Comparison of ENCODE assay signal across 31 mouse cellular contexts in genomic region chr8:4265160-4265914, GRCm38 (mm10). TPM values are rescaled to one million over a fixed set of nuclear protein-coding genes. Genes with fewer than 3 reads are reported as not detected.
A peak's percentile ranks its signal among the peaks of the same experiment; 100 is the strongest.
DNase-seq lines count a peak whose midpoint lies in the region; ATAC-seq and TF ChIP-seq lines count a peak whose summit lies in the region.
"Had no signal": no experiment of that assay in that cellular context is flagged by ENCODE, and none has a peak within 500 bp of the region (broad histone marks: within the 10 kb centered on the region; RNA-seq: fewer than 3 reads in every experiment).

No protein-coding gene starts in this region.

- no peak for TF ChIP-seq CTCF in left cerebral cortex, adult 2 months (IDR thresholded peaks at IDR 0.05)
- no peak for TF ChIP-seq CTCF in stomach, postnatal 0 days (IDR thresholded peaks at IDR 0.05; ENCODE audit: low read depth)

- no peaks in the 10 kb centered on the region for H3K27me3 ChIP-seq in midbrain, embryonic 16.5 days (ENCODE audit: control insufficient read depth, insufficient read depth, low read depth, low read length)
- no peaks in the 10 kb centered on the region for H3K27me3 ChIP-seq in midbrain, embryonic 14.5 days (ENCODE audit: control insufficient read depth, insufficient read depth, low read length)
- H3K27me3 ChIP-seq in stomach, postnatal 0 days (ENCODE audit: control insufficient read depth, insufficient read depth, low read length) = no peaks in the 10 kb centered on the region
- no peaks in the 10 kb centered on the region for H3K27me3 ChIP-seq in hindbrain, embryonic 11.5 days (ENCODE audit: control insufficient read depth, insufficient read depth, low read length)
- H3K27me3 ChIP-seq: embryonic facial prominence, embryonic 13.5 days; forebrain, embryonic 13.5 days; heart, embryonic 12.5 days; heart, embryonic 15.5 days had no signal

- intact Hi-C loops in left cerebral cortex, adult 2 months (cut with DNase I) = no loop called here

- no peaks in the 10 kb centered on the region for H3K9me3 ChIP-seq in midbrain, embryonic 16.5 days (replicated peaks; ENCODE audit: control insufficient read depth, low read length, poor library complexity, severe bottlenecking)
- H3K9me3 ChIP-seq in midbrain, embryonic 14.5 days (ENCODE audit: control insufficient read depth, low read length) = no peaks in the 10 kb centered on the region
- H3K9me3 ChIP-seq in stomach, postnatal 0 days (ENCODE audit: control insufficient read depth, low read length) = no peaks in the 10 kb centered on the region
- no peaks in the 10 kb centered on the region for H3K9me3 ChIP-seq in hindbrain, embryonic 11.5 days (ENCODE audit: control insufficient read depth, low read length)
- H3K9me3 ChIP-seq: embryonic facial prominence, embryonic 10.5 days; embryonic facial prominence, embryonic 13.5 days; forebrain, embryonic 10.5 days; forebrain, embryonic 13.5 days; heart, embryonic 12.5 days; heart, embryonic 15.5 days; hindbrain, embryonic 10.5 days had no signal

- DNase-seq in frontal cortex, postnatal 10 days (ENCODE audit: low spot score in 2 of 2) = no peak
- no peak for DNase-seq in left cerebral cortex, adult 2 months (ENCODE audit: extremely low spot score in 1 of 2, low spot score in 2 of 2)
- DNase-seq in left cerebral cortex, adult 18-20 months (ENCODE audit: low spot score in 2 of 2) = no peak
- no peak for DNase-seq in midbrain, embryonic 14.5 days
- DNase-seq in stomach, postnatal 0 days (ENCODE audit: low spot score) = peak; percentile 9
- no peak for DNase-seq in hindbrain, embryonic 11.5 days (ENCODE audit: low spot score)
- DNase-seq: adrenal gland, adult 8-10 months; adrenal gland, postnatal 25 days; cerebellum, adult 18-20 months; cerebellum, adult 9-10 months; cerebellum, postnatal 14 days; gastrocnemius, postnatal 10 days; gastrocnemius, postnatal 36 days; heart, postnatal 10 days; heart, postnatal 36 days had no signal

- no peak for TF ChIP-seq EP300 in stomach, postnatal 0 days (optimal IDR thresholded peaks at IDR 0.05)

- no peak overlapping the region for H3K4me2 ChIP-seq in midbrain, embryonic 16.5 days (ENCODE audit: low read length)
- H3K4me2 ChIP-seq in midbrain, embryonic 14.5 days (ENCODE audit: low read length) = no peak overlapping the region
- H3K4me2 ChIP-seq in stomach, postnatal 0 days (replicated peaks; ENCODE audit: low read depth) = no peak overlapping the region
- no peak overlapping the region for H3K4me2 ChIP-seq in hindbrain, embryonic 11.5 days (replicated peaks; ENCODE audit: low read depth, low read length)
- H3K4me2 ChIP-seq: embryonic facial prominence, embryonic 13.5 days; forebrain, embryonic 13.5 days; heart, embryonic 12.5 days; heart, embryonic 15.5 days; hindbrain, embryonic 14.5 days had no signal

- H3K9ac ChIP-seq in midbrain, embryonic 16.5 days (ENCODE audit: low read depth, low read length) = no peak overlapping the region
- no peak overlapping the region for H3K9ac ChIP-seq in midbrain, embryonic 14.5 days (replicated peaks; ENCODE audit: low read length)
- H3K9ac ChIP-seq in stomach, postnatal 0 days (ENCODE audit: low read length) = no peak overlapping the region
- H3K9ac ChIP-seq in hindbrain, embryonic 11.5 days (ENCODE audit: low read depth, low read length) = no peak overlapping the region
- H3K9ac ChIP-seq: embryonic facial prominence, embryonic 13.5 days; forebrain, embryonic 13.5 days; heart, embryonic 12.5 days; heart, embryonic 15.5 days; hindbrain, embryonic 14.5 days had no signal

- 96% methylated on average over 15 of the region's 15 CpGs for WGBS in midbrain, embryonic 16.5 days
- WGBS in midbrain, embryonic 14.5 days = 94% methylated on average over 15 of the region's 15 CpGs
- WGBS in stomach, postnatal 0 days = 87% methylated on average over 15 of the region's 15 CpGs
- WGBS in hindbrain, embryonic 11.5 days = 94% methylated on average over 15 of the region's 15 CpGs

- no peaks in the 10 kb centered on the region for H3K4me1 ChIP-seq in midbrain, embryonic 16.5 days (ENCODE audit: control insufficient read depth, insufficient read depth, low read length)
- H3K4me1 ChIP-seq in midbrain, embryonic 14.5 days (ENCODE audit: control insufficient read depth, insufficient read depth, low read length) = no peaks in the 10 kb centered on the region
- no peaks in the 10 kb centered on the region for H3K4me1 ChIP-seq in stomach, postnatal 0 days (replicated peaks; ENCODE audit: control insufficient read depth, insufficient read depth)
- no peaks in the 10 kb centered on the region for H3K4me1 ChIP-seq in hindbrain, embryonic 11.5 days (replicated peaks; ENCODE audit: control insufficient read depth, insufficient read depth, low read length)
- H3K4me1 ChIP-seq: embryonic facial prominence, embryonic 10.5 days; embryonic facial prominence, embryonic 13.5 days; forebrain, embryonic 10.5 days; forebrain, embryonic 13.5 days; heart, embryonic 12.5 days; heart, embryonic 15.5 days; hindbrain, embryonic 10.5 days had no signal

- no peak overlapping the region for H3K4me3 ChIP-seq in left cerebral cortex, adult 2 months
- no peak overlapping the region for H3K4me3 ChIP-seq in midbrain, embryonic 16.5 days (ENCODE audit: low read depth, low read length)
- no peak overlapping the region for H3K4me3 ChIP-seq in midbrain, embryonic 14.5 days (replicated peaks; ENCODE audit: low read depth, low read length)
- H3K4me3 ChIP-seq in stomach, postnatal 0 days (ENCODE audit: low read depth, low read length) = no peak overlapping the region
- no peak overlapping the region for H3K4me3 ChIP-seq in hindbrain, embryonic 11.5 days (ENCODE audit: low read depth, low read length)
- H3K4me3 ChIP-seq: embryonic facial prominence, embryonic 10.5 days; embryonic facial prominence, embryonic 13.5 days; forebrain, embryonic 10.5 days; forebrain, embryonic 13.5 days; heart, embryonic 12.5 days; heart, embryonic 15.5 days; hindbrain, embryonic 10.5 days had no signal

- H3K36me3 ChIP-seq in midbrain, embryonic 16.5 days (ENCODE audit: control insufficient read depth, insufficient read depth, low read length) = peaks cover 25% of the 10 kb centered on the region
- peaks cover 95% of the 10 kb centered on the region for H3K36me3 ChIP-seq in midbrain, embryonic 14.5 days (ENCODE audit: control insufficient read depth, insufficient read depth, low read length)
- peaks cover 50% of the 10 kb centered on the region for H3K36me3 ChIP-seq in stomach, postnatal 0 days (ENCODE audit: control insufficient read depth, insufficient read depth, low read length)
- peaks cover 15% of the 10 kb centered on the region for H3K36me3 ChIP-seq in hindbrain, embryonic 11.5 days (ENCODE audit: control insufficient read depth, insufficient read depth, low read length)

- H3K27ac ChIP-seq in left cerebral cortex, adult 2 months = peak overlapping the region; percentile 59
- no peak overlapping the region for H3K27ac ChIP-seq in midbrain, embryonic 16.5 days (ENCODE audit: low read length)
- H3K27ac ChIP-seq in midbrain, embryonic 14.5 days (replicated peaks; ENCODE audit: low read depth, low read length) = no peak overlapping the region
- no peak overlapping the region for H3K27ac ChIP-seq in stomach, postnatal 0 days (replicated peaks)
- H3K27ac ChIP-seq in hindbrain, embryonic 11.5 days (ENCODE audit: low read depth, low read length) = no peak overlapping the region
- H3K27ac ChIP-seq: embryonic facial prominence, embryonic 10.5 days; embryonic facial prominence, embryonic 13.5 days; forebrain, embryonic 10.5 days; forebrain, embryonic 13.5 days; heart, embryonic 15.5 days; hindbrain, embryonic 10.5 days; hindbrain, embryonic 14.5 days; hindbrain, postnatal 0 days had no signal

- peak; percentile 49 for ATAC-seq in frontal cortex, adult (ENCODE audit: low TSS enrichment)
- ATAC-seq in midbrain, embryonic 16.5 days = peak; percentile 23; the same call in 1 of the 2 replicates
- ATAC-seq in midbrain, embryonic 14.5 days (ENCODE audit: low FRiP score, low TSS enrichment) = no peak
- ATAC-seq in stomach, postnatal 0 days (ENCODE audit: low FRiP score, low TSS enrichment) = no peak
- no peak for ATAC-seq in hindbrain, embryonic 11.5 days (ENCODE audit: low FRiP score)
- ATAC-seq: activated CD4-positive, CD25-positive, alpha-beta regulatory T cell, adult 4 months; forebrain, embryonic 13.5 days; forebrain, embryonic 16.5 days; hindbrain, postnatal 0 days; inflammation-experienced regulatory T-cells, adult 6 months had no signal

RNA-seq across cellular contexts. Expression of gene Ctxn1, which starts 6.3 kb away (rescaled TPM):
- total RNA-seq in left cerebral cortex, adult 2 months (2021) = 100 to 1,000 TPM; 581 to 590 TPM
- total RNA-seq in left cerebral cortex, adult 18-20 months (2021) = 100 to 1,000 TPM; 519 to 574 TPM
- 258 and 267 TPM in 2 replicates for polyA plus RNA-seq in midbrain, embryonic 16.5 days (2015; fragmentation: Nextera tagmentation; extraction: Ambion mirVana)
- polyA plus RNA-seq in midbrain, embryonic 14.5 days (2014; fragmentation: Nextera tagmentation; extraction: Ambion mirVana) = 210 and 240 TPM in 2 replicates
- polyA plus RNA-seq in stomach, postnatal 0 days (2015; fragmentation: Nextera tagmentation; extraction: Ambion mirVana) = 43.9 and 53.1 TPM in 2 replicates
- polyA plus RNA-seq in hindbrain, embryonic 11.5 days (2014; fragmentation: Nextera tagmentation; extraction: Ambion mirVana) = 123 and 136 TPM in 2 replicates

RNA-seq across cellular contexts. Expression of gene Timm44, which starts 10.4 kb away (rescaled TPM):
- total RNA-seq in left cerebral cortex, adult 2 months (2021) = 10 to 100 TPM; 66.1 to 72.6 TPM
- 10 to 100 TPM; 59.0 to 69.1 TPM for total RNA-seq in left cerebral cortex, adult 18-20 months (2021)
- 45.3 and 48.1 TPM in 2 replicates for polyA plus RNA-seq in midbrain, embryonic 16.5 days (2015; fragmentation: Nextera tagmentation; extraction: Ambion mirVana)
- polyA plus RNA-seq in midbrain, embryonic 14.5 days (2014; fragmentation: Nextera tagmentation; extraction: Ambion mirVana) = 45.1 and 47.2 TPM in 2 replicates
- polyA plus RNA-seq in stomach, postnatal 0 days (2015; fragmentation: Nextera tagmentation; extraction: Ambion mirVana) = 37.8 and 38.4 TPM in 2 replicates
- 59.6 and 59.7 TPM in 2 replicates for polyA plus RNA-seq in hindbrain, embryonic 11.5 days (2014; fragmentation: Nextera tagmentation; extraction: Ambion mirVana)

RNA-seq across cellular contexts. Expression of gene Snapc2, which starts 12.5 kb away (rescaled TPM):
- 10 to 100 TPM; 28.8 to 31.4 TPM for total RNA-seq in left cerebral cortex, adult 2 months (2021)
- 10 to 100 TPM; 30.6 to 31.8 TPM for total RNA-seq in left cerebral cortex, adult 18-20 months (2021)
- polyA plus RNA-seq in midbrain, embryonic 16.5 days (2015; fragmentation: Nextera tagmentation; extraction: Ambion mirVana) = 62.2 and 62.9 TPM in 2 replicates
- 58.6 and 69.4 TPM in 2 replicates for polyA plus RNA-seq in midbrain, embryonic 14.5 days (2014; fragmentation: Nextera tagmentation; extraction: Ambion mirVana)
- 33.8 and 35.6 TPM in 2 replicates for polyA plus RNA-seq in stomach, postnatal 0 days (2015; fragmentation: Nextera tagmentation; extraction: Ambion mirVana)
- 58.8 and 61.1 TPM in 2 replicates for polyA plus RNA-seq in hindbrain, embryonic 11.5 days (2014; fragmentation: Nextera tagmentation; extraction: Ambion mirVana)

RNA-seq across cellular contexts. Expression of gene Tgfbr3l, which starts 17.3 kb away (rescaled TPM):
- total RNA-seq in left cerebral cortex, adult 2 months (2021) = 10 to 100 TPM in 1 of 2 experiments, 1 to 10 TPM in 1; 8.2 to 10.5 TPM
- total RNA-seq in left cerebral cortex, adult 18-20 months (2021) = 1 to 10 TPM; 9.5 TPM
- polyA plus RNA-seq in midbrain, embryonic 16.5 days (2015; fragmentation: Nextera tagmentation; extraction: Ambion mirVana) = 4.1 and 5.2 TPM in 2 replicates
- 4.6 and 5.0 TPM in 2 replicates for polyA plus RNA-seq in midbrain, embryonic 14.5 days (2014; fragmentation: Nextera tagmentation; extraction: Ambion mirVana)
- 1.1 and 1.7 TPM in 2 replicates for polyA plus RNA-seq in stomach, postnatal 0 days (2015; fragmentation: Nextera tagmentation; extraction: Ambion mirVana)
- polyA plus RNA-seq in hindbrain, embryonic 11.5 days (2014; fragmentation: Nextera tagmentation; extraction: Ambion mirVana) = 1.7 and 2.1 TPM in 2 replicates

RNA-seq across cellular contexts. Expression of gene Gm49320, which starts 26.7 kb away (rescaled TPM):
- 1 to 10 TPM in 1 of 2 experiments, not detected in 1; 1.8 TPM for total RNA-seq in left cerebral cortex, adult 2 months (2021)
- not detected for total RNA-seq in left cerebral cortex, adult 18-20 months (2021)
- 0.73 and 1.8 TPM in 2 replicates for polyA plus RNA-seq in midbrain, embryonic 16.5 days (2015; fragmentation: Nextera tagmentation; extraction: Ambion mirVana)
- 0.70 and 0.80 TPM in 2 replicates for polyA plus RNA-seq in midbrain, embryonic 14.5 days (2014; fragmentation: Nextera tagmentation; extraction: Ambion mirVana)
- polyA plus RNA-seq in stomach, postnatal 0 days (2015; fragmentation: Nextera tagmentation; extraction: Ambion mirVana) = 0.42 and 0.56 TPM in 2 replicates
- polyA plus RNA-seq in hindbrain, embryonic 11.5 days (2014; fragmentation: Nextera tagmentation; extraction: Ambion mirVana) = 0.81 and 1.2 TPM in 2 replicates
- total RNA-seq: ES-E14; granulocyte monocyte progenitor cell, adult 5-6 weeks; hindbrain, postnatal 0 days had no signal
- polyA plus RNA-seq: heart, embryonic 12.5 days had no signal

Comparison
In these comparisons a context has a peak if more than half of its experiments do, and no peak if none do; other contexts are left out.
1. ATAC-seq: peak in frontal cortex, adult (single experiment) and midbrain, embryonic 16.5 days (single experiment); none in midbrain, embryonic 14.5 days (single experiment), stomach, postnatal 0 days (single experiment) and hindbrain, embryonic 11.5 days (single experiment).